In the genomic region with DNA sequence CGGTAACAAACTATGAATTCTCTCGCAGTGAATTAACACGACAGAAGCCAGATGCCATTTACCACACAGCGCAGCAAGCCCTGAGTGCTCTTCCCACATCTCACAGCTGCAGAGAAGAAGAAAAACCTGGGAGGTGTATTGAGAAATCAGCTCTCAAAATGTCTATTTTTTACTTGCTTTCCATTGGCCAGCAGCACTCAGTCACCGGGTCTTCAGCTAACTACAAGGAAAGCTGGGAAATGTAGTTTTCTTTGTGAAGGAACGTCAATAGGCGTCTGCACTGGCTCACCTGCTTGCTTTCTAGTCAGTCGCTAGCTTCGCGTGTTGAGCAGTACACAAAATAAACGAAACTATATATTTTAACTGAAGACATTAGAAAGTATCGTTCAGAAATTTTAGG, we compare ENCODE assay signal across 10 mouse cellular contexts. TPM values are rescaled to one million over a fixed set of nuclear protein-coding genes. Genes with fewer than 3 reads are reported as not detected.
DNase-seq lines count a peak whose midpoint lies in the region; ATAC-seq and TF ChIP-seq lines count a peak whose summit lies in the region.
"Had no signal": no experiment of that assay in that cellular context is flagged by ENCODE, and none has a peak within 500 bp of the region (broad histone marks: within the 10 kb centered on the region; RNA-seq: fewer than 3 reads in every experiment).

No protein-coding gene starts in this region.

- H3K27ac ChIP-seq in cortical plate, adult 2 months (ENCODE audit: insufficient read depth, low read length), result no peak overlapping the region
- no peak overlapping the region for H3K27ac ChIP-seq in hindbrain, embryonic 16.5 days (ENCODE audit: low read depth, low read length)
- no peak overlapping the region for H3K27ac ChIP-seq in thymus, adult 2 months (ENCODE audit: control insufficient read depth, insufficient read depth, low read length)

- H3K27me3 ChIP-seq in hindbrain, embryonic 16.5 days (replicated peaks; ENCODE audit: control insufficient read depth, insufficient read depth, low read length), result no peaks in the 10 kb centered on the region
- H3K27me3 ChIP-seq in thymus, adult 2 months (ENCODE audit: control insufficient read depth, insufficient read depth, low read length), result no peaks in the 10 kb centered on the region

- no peak overlapping the region for H3K9ac ChIP-seq in hindbrain, embryonic 16.5 days (ENCODE audit: low read depth, low read length)

- ATAC-seq in hindbrain, embryonic 16.5 days, result peak; percentile 87

- intact Hi-C loops in left cerebral cortex, postnatal 4 days (cut with DNase I), result no loop called here

- peak; percentile 42; the same call in 1 of the 2 replicates for TF ChIP-seq POLR2A in cortical plate, adult 2 months (IDR thresholded peaks at IDR 0.05; ENCODE audit: extremely low read depth, insufficient read depth, low read length)
- no peak for TF ChIP-seq POLR2A in thymus, adult 2 months (IDR thresholded peaks at IDR 0.05; ENCODE audit: control insufficient read depth, extremely low read depth, insufficient read depth, low read length, poor library complexity)

- H3K4me1 ChIP-seq in cortical plate, adult 2 months (ENCODE audit: control insufficient read depth, insufficient read depth, low read length), result no peaks in the 10 kb centered on the region
- no peaks in the 10 kb centered on the region for H3K4me1 ChIP-seq in hindbrain, embryonic 16.5 days (ENCODE audit: control insufficient read depth, insufficient read depth, low read depth, low read length)
- H3K4me1 ChIP-seq in thymus, adult 2 months (replicated peaks; ENCODE audit: control insufficient read depth, insufficient read depth, low read length), result no peaks in the 10 kb centered on the region

- peak overlapping the region; percentile 24; the same call in 1 of the 2 replicates for H3K4me3 ChIP-seq in cortical plate, adult 2 months (ENCODE audit: insufficient read depth, low read length)
- H3K4me3 ChIP-seq in hindbrain, embryonic 16.5 days (ENCODE audit: low read length), result no peak overlapping the region
- H3K4me3 ChIP-seq in thymus, adult 2 months (ENCODE audit: control insufficient read depth, insufficient read depth, low read length), result no peak overlapping the region

- no peaks in the 10 kb centered on the region for H3K9me3 ChIP-seq in hindbrain, embryonic 16.5 days (ENCODE audit: control insufficient read depth, low read length)

- no peak overlapping the region for H3K4me2 ChIP-seq in hindbrain, embryonic 16.5 days (ENCODE audit: low read length)

- 68% methylated on average over 12 of the region's 12 CpGs for WGBS in hindbrain, embryonic 16.5 days
- WGBS in thymus, adult 2 months, result 85% methylated on average over 12 of the region's 12 CpGs

- TF ChIP-seq CTCF in cortical plate, adult 2 months (IDR thresholded peaks at IDR 0.05; ENCODE audit: extremely low read depth, insufficient read depth, low read length), result no peak
- no peak for TF ChIP-seq CTCF in thymus, adult 2 months (IDR thresholded peaks at IDR 0.05; ENCODE audit: borderline replicate concordance, control insufficient read depth, extremely low read depth, insufficient read depth, low read length, poor library complexity)

- peak; percentile 59 for DNase-seq in left cerebral cortex, adult 11 months (ENCODE audit: low spot score)
- no peak for DNase-seq in left cerebral cortex, postnatal 4 days
- DNase-seq in retina, embryonic 14.5 days (ENCODE audit: low spot score), result peak; percentile 30
- no peak for DNase-seq in kidney, postnatal 14 days
- no peak for DNase-seq in cerebellum, adult 11 months
- DNase-seq in thymus, adult 2 months, result no peak
- DNase-seq: kidney, adult 9 months had no signal

- no peaks in the 10 kb centered on the region for H3K36me3 ChIP-seq in hindbrain, embryonic 16.5 days (ENCODE audit: control insufficient read depth, insufficient read depth, low read length)
- H3K36me3 ChIP-seq in thymus, adult 2 months (ENCODE audit: control insufficient read depth, insufficient read depth, low read length), result no peaks in the 10 kb centered on the region

RNA-seq across cellular contexts. Expression of gene Nxnl2, which starts 37.1 kb away (rescaled TPM):
- total RNA-seq in left cerebral cortex, postnatal 4 days (2021), result 1 to 10 TPM; 1.8 to 4.5 TPM
- 0.31 and 0.53 TPM in 2 replicates for polyA plus RNA-seq in cortical plate, adult 2 months (2012; rRNA removed)
- polyA plus RNA-seq in hindbrain, embryonic 16.5 days (2015; fragmentation: Nextera tagmentation; extraction: Ambion mirVana), result 4.1 and 6.0 TPM in 2 replicates
- polyA plus RNA-seq in thymus, adult 2 months (2012; rRNA removed), result 1.5 and 1.8 TPM in 2 replicates
- total RNA-seq: megakaryocyte-erythroid progenitor cell, adult 5-6 weeks had no signal

Comparison
In these comparisons a context has a peak if more than half of its experiments do, and no peak if none do; other contexts are left out.
1. DNase-seq: peak in left cerebral cortex, adult 11 months (single experiment) and retina, embryonic 14.5 days (single experiment); none in left cerebral cortex, postnatal 4 days (single experiment), kidney, postnatal 14 days (single experiment), cerebellum, adult 11 months (single experiment) and thymus, adult 2 months (single experiment).